Mouse (Mus musculus): Measurements from ENCODE around the gene Nif3l1.
A peak's percentile ranks its signal among the peaks of the same experiment; 100 is the strongest.

The Nif3l1 gene

DNA sequence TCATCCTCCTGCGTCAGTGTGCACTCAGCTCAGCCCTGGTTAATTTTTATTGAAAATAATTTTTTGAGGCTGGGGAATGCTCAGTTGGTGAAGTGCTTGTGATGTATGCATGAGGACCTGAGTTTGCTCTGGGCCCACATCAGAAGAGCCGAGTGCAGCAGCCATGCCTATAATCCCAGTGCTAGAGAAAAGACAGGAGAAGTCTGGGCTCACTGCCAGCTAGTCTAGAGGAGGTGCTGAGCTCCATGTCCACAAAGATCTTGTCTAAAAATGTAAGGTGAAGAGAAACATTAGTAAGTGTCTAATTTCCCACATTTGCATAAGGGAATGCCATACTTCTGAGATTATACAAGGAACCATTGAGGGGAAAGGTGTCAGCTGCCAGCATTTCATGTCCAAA, 13.9 kb downstream of the Nif3l1 start:
- DNase-seq = peak; percentile 52

- no peak for DNase-seq
Measured at GRCm38 (mm10) chr1:58460566-58460965, 15.6 kb downstream of the Nif3l1 start.

DNA sequence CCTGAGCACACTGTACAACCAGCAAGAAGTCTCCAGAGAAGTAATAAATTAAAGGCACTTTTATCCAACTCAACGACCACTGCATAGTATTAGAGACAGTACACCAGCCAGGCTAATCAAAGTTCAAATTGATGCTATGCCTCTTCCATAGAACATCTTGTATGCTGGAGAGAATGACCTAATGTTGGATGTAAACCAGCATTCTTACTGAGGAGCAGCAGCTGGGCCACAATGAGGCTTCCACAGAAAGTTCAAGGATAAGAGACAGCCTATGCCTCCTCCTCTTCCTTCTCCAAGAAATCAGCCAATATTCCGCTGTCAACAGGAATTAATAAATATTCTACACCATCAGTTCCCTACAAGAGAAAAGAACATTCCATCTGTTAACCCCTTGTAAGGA, 19.0 kb downstream of the Nif3l1 start:
- peak; percentile 81 for DNase-seq

GRCm38 (mm10) chr1:58465042-58465441, 20.1 kb downstream of the Nif3l1 start:
- no peak for DNase-seq

GRCm38 (mm10) chr1:58465561-58465960, 20.6 kb downstream of the Nif3l1 start:
- no peak for DNase-seq

DNA sequence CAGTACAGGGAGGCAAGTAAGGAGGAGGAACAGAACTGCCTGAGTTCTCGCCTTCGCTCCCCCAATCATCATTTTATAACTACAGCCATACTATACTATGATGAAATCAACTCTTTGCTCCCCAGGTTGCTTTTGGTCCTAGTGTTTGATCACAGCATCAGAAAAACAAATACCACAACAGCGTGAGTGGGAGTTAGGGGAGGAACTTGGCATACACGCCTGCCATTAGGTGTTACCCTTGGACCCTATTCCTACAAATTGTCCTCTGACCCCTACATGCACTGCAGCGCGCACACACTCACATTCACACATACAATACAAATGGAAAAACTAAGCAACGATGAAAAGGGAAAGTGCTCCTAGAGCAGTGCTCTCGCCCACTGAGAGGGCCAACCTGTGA, 30.7 kb downstream of the Nif3l1 start:
- no peak for DNase-seq

DNA sequence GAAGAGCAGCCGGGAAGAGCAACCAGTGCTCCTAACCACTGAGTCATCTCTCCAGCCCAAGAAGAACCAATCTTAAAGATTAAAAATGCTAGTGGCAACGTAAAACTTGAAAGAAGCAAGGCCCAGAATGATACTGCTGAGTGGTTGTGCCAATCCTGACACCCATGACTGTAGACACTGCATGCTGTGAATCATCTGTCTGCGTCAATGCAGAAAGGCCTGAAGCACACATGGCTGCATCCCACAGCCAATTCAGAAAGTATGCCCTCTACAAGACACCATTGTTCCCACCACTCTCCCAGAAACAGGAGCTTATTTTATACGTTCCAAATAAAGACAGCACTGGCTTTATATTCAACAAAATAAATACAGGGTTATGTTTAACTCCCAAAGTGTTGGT, 37.7 kb downstream of the Nif3l1 start:
- no peak for DNase-seq

GRCm38 (mm10) chr1:58495603-58496002, 50.7 kb downstream of the Nif3l1 start:
- DNase-seq = peak; percentile 61

DNA sequence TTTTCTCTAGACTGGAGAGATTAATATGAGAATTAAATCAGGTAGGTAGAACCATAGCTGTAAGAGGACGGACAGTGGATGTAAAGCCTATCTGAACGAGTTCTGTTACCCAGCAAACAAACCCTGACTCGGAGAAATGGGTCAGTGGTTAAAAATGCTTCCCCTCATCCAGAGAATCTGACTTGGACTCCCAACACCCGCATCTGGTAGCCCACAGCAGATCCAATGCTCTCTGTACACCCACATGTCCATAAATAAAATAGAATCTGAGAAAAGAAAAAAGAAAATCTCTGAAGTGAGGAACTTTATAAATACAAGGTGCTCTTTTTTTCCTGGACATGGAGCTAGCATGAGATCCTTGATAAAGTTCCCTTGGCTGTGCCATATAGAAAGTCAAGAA, 52.7 kb downstream of the Nif3l1 start:
- peak; percentile 46 for DNase-seq

DNA sequence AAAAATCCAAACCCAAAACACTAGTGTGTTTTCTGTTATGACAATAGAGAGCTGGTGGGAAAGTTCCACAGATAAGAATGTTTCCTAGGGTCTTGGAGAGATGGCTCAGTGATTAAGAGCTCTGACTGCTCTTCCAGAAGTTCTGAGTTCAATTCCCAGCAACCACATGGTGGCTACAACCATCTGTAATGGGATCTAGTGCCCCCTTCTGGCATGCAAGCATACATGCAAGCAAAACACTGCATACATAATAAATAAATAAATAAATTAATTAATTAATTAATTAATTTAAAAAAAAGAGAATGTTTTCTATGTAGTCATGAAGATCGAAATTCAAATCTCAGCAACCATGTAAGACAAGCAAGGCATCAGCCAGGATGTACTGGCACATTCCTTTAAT, 53.8 kb downstream of the Nif3l1 start:
- DNase-seq = peak; percentile 7

- DNase-seq = peak; percentile 33
Measured at GRCm38 (mm10) chr1:58503134-58503533, 58.2 kb downstream of the Nif3l1 start.

DNA sequence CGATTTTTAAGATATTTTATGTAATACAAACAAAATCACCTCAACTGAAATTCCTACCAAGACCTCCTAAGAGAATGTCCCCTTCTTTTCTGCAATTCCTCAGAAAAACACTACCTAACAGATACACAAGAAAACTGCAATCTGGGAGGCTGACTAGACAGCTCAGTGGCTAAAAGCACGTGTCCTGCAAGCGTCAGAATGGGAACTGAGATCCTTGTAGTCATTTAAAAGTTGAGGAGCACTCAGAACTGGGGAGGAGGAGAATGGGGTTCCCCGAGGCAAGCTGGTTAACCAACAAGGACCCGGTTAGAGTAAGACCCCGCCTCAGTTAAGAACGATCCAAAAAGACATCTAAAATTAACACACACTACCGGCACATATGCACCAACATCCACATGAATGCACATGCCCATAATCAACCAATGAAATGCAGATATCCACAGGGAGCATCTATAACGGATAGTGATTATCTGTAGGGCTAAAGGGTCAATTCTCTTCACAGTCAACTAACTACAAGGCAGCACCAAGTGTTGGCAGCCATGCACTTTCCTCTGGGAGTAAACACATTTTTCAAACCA, 58.9 kb downstream of the Nif3l1 start:
- peak; percentile 18 for DNase-seq

GRCm38 (mm10) chr1:58504577-58505254, 59.8 kb downstream of the Nif3l1 start, which contains the start of gene Orc2:
TSS of gene Orc2 (minus strand) at chr1:58505109.
- peak; percentile 99 for DNase-seq

DNA sequence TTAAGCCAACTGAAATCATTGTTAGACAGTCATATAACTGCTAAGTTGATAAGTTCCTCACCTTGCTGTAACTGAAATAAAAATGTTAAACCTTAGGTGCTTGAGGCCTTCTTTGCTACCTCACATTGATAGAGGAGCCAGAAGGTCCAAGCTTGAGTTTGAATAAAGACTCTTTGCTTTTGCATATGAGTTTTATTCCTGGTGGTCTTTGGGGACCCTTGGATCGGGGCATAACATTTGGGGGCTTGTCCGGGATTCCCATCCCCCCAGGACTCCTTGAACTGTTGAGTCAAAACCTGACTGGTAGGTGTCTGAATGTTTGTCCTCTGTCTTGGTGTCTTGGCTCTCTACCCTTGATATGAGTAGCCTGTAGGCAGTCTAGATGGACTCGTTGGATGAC, 62.3 kb downstream of the Nif3l1 start:
- peak; percentile 83 for DNase-seq

Measured in heart, adult 11 months (tissue).